28 mouse cellular contexts compared by ENCODE assay signal in the genomic region with DNA sequence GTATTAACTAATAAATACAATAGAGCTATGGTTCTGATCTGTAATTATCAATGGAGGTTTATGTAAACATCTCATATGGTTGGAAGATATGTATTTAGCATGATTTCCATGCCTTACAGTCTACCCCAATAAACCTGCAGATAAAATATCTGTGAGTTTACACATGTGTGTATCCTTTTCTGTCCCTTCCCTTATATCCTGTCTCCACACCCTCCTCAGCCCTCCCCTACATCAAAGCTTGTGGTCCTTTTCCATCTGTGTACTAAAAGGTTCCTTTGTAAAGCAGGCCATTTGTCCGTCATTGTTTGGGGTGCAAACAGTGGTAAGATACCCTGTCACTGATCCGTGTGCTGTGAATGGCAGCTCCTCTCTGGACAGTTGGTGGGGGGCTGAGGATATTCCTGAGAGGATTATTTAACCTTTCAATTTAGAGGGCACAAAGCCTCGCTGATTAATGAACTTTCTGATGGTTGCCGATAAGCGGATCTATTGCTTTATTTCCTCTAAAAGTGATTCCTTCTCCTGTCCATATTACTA.
DNase-seq lines count a peak whose midpoint lies in the region; ATAC-seq and TF ChIP-seq lines count a peak whose summit lies in the region.
"Had no signal": no experiment of that assay in that cellular context is flagged by ENCODE, and none has a peak within 500 bp of the region (broad histone marks: within the 10 kb centered on the region; RNA-seq: fewer than 3 reads in every experiment).

No protein-coding gene starts in this region.

- peak; percentile 54; the same call in 1 of the 2 replicates for ATAC-seq in hindbrain, embryonic 11.5 days (ENCODE audit: low FRiP score)
- no peak for ATAC-seq in hindbrain, postnatal 0 days
- 0 out of 2 replicates have a peak, but pooled peaks have one; percentile 41 for ATAC-seq in midbrain, embryonic 12.5 days (ENCODE audit: low FRiP score, low read depth)
- no peak for ATAC-seq in midbrain, postnatal 0 days (ENCODE audit: low FRiP score)
- no peak for ATAC-seq in forebrain, embryonic 16.5 days
- 0 out of 2 replicates have a peak, but pooled peaks have one; percentile 33 for ATAC-seq in midbrain, embryonic 15.5 days (replicated peaks)

- DNase-seq in hindbrain, embryonic 11.5 days (ENCODE audit: low spot score) = peak; percentile 10
- DNase-seq in hindbrain, postnatal 0 days (ENCODE audit: low spot score) = no peak
- DNase-seq in midbrain, postnatal 0 days (ENCODE audit: low spot score) = no peak
- no peak for DNase-seq in gastrocnemius, adult 18-20 months (ENCODE audit: low spot score)
- no peak for DNase-seq in c-Kit-positive CD71-positive TER-119-positive erythroid progenitor cells, embryonic 14.5 days (ENCODE audit: low spot score)
- DNase-seq: adrenal gland, postnatal 14 days; cerebellum, adult 11-12 months; cerebellum, postnatal 14 days; gastrocnemius, postnatal 36 days; kidney, adult 18-20 months; kidney, postnatal 14 days; layer of hippocampus, adult 9-11 months; lung, postnatal 4 days; right cerebral cortex, postnatal 25 days; thymus, postnatal 14 days had no signal

- H3K27ac ChIP-seq in hindbrain, embryonic 11.5 days (ENCODE audit: low read depth, low read length) = peak overlapping the region; percentile 36; the same call in 1 of the 2 replicates
- H3K27ac ChIP-seq in hindbrain, postnatal 0 days = no peak overlapping the region
- peak overlapping the region; percentile 58 for H3K27ac ChIP-seq in midbrain, embryonic 12.5 days (replicated peaks)
- H3K27ac ChIP-seq in midbrain, postnatal 0 days (ENCODE audit: low read depth, low read length) = no peak overlapping the region
- 0 out of 2 replicates have a peak overlapping the region, but pooled peaks have one; percentile 1 for H3K27ac ChIP-seq in forebrain, embryonic 16.5 days (ENCODE audit: low read length)
- H3K27ac ChIP-seq in midbrain, embryonic 15.5 days = peak overlapping the region; percentile 61; the same call in 1 of the 2 replicates
- H3K27ac ChIP-seq: embryonic facial prominence, embryonic 13.5 days; heart, embryonic 10.5 days; hindbrain, embryonic 15.5 days; left cerebral cortex, adult 2 months; limb, embryonic 10.5 days; lung, embryonic 15.5 days; stomach, postnatal 0 days had no signal

- WGBS in hindbrain, embryonic 11.5 days = 47% methylated on average over 5 of the region's 5 CpGs
- WGBS in hindbrain, postnatal 0 days = 43% methylated on average over 5 of the region's 5 CpGs
- WGBS in midbrain, embryonic 12.5 days = 21% methylated on average over 5 of the region's 5 CpGs
- 24% methylated on average over 5 of the region's 5 CpGs for WGBS in midbrain, postnatal 0 days
- 24% methylated on average over 5 of the region's 5 CpGs for WGBS in forebrain, embryonic 16.5 days
- WGBS in midbrain, embryonic 15.5 days = 20% methylated on average over 5 of the region's 5 CpGs

- H3K27me3 ChIP-seq in hindbrain, embryonic 11.5 days (ENCODE audit: control insufficient read depth, insufficient read depth, low read length) = no peaks in the 10 kb centered on the region
- no peaks in the 10 kb centered on the region for H3K27me3 ChIP-seq in hindbrain, postnatal 0 days (ENCODE audit: insufficient read depth, low read length)
- 0 out of 2 replicates have a peak, but pooled peaks cover 2% of the 10 kb centered on the region for H3K27me3 ChIP-seq in midbrain, embryonic 12.5 days
- no peaks in the 10 kb centered on the region for H3K27me3 ChIP-seq in midbrain, postnatal 0 days (ENCODE audit: insufficient read depth, low read length)
- H3K27me3 ChIP-seq in forebrain, embryonic 16.5 days (replicated peaks; ENCODE audit: control insufficient read depth, insufficient read depth, low read length) = no peaks in the 10 kb centered on the region
- H3K27me3 ChIP-seq in midbrain, embryonic 15.5 days (replicated peaks) = no peaks in the 10 kb centered on the region
- H3K27me3 ChIP-seq: CH12.LX; embryonic facial prominence, embryonic 13.5 days; hindbrain, embryonic 15.5 days; lung, embryonic 15.5 days; neural tube, embryonic 13.5 days had no signal

- peaks cover 3% of the 10 kb centered on the region; the same call in 1 of the 2 replicates for H3K4me1 ChIP-seq in hindbrain, embryonic 11.5 days (replicated peaks; ENCODE audit: control insufficient read depth, insufficient read depth, low read length)
- no peaks in the 10 kb centered on the region for H3K4me1 ChIP-seq in hindbrain, postnatal 0 days (ENCODE audit: insufficient read depth, low read length)
- H3K4me1 ChIP-seq in midbrain, embryonic 12.5 days = peaks cover 9% of the 10 kb centered on the region
- H3K4me1 ChIP-seq in midbrain, postnatal 0 days (ENCODE audit: insufficient read depth, low read length) = no peaks in the 10 kb centered on the region
- H3K4me1 ChIP-seq in forebrain, embryonic 16.5 days (replicated peaks; ENCODE audit: control insufficient read depth, insufficient read depth, low read length) = peaks cover 8% of the 10 kb centered on the region
- H3K4me1 ChIP-seq in midbrain, embryonic 15.5 days = peaks cover 18% of the 10 kb centered on the region
- H3K4me1 ChIP-seq: embryonic facial prominence, embryonic 13.5 days; heart, embryonic 10.5 days; limb, embryonic 10.5 days; lung, embryonic 15.5 days had no signal

- H3K4me2 ChIP-seq in hindbrain, embryonic 11.5 days (replicated peaks; ENCODE audit: low read depth, low read length) = no peak overlapping the region
- H3K4me2 ChIP-seq in hindbrain, postnatal 0 days (ENCODE audit: low read depth, low read length) = no peak overlapping the region
- H3K4me2 ChIP-seq in midbrain, embryonic 12.5 days (replicated peaks) = peak overlapping the region; percentile 21; the same call in 1 of the 2 replicates
- H3K4me2 ChIP-seq in midbrain, postnatal 0 days (ENCODE audit: low read depth, low read length, poor library complexity, severe bottlenecking) = no peak overlapping the region
- no peak overlapping the region for H3K4me2 ChIP-seq in forebrain, embryonic 16.5 days (ENCODE audit: low read length)
- no peak overlapping the region for H3K4me2 ChIP-seq in midbrain, embryonic 15.5 days
- H3K4me2 ChIP-seq: embryonic facial prominence, embryonic 13.5 days; hindbrain, embryonic 15.5 days; liver, embryonic 11.5 days; lung, embryonic 15.5 days; neural tube, embryonic 13.5 days had no signal

- TF ChIP-seq CTCF in hindbrain, postnatal 0 days (IDR thresholded peaks at IDR 0.05; ENCODE audit: low read depth) = no peak
- no peak for TF ChIP-seq CTCF in midbrain, postnatal 0 days (IDR thresholded peaks at IDR 0.05)

- no peaks in the 10 kb centered on the region for H3K36me3 ChIP-seq in hindbrain, embryonic 11.5 days (ENCODE audit: control insufficient read depth, insufficient read depth, low read length)
- no peaks in the 10 kb centered on the region for H3K36me3 ChIP-seq in hindbrain, postnatal 0 days (ENCODE audit: insufficient read depth, low read length)
- H3K36me3 ChIP-seq in midbrain, embryonic 12.5 days = no peaks in the 10 kb centered on the region
- H3K36me3 ChIP-seq in midbrain, postnatal 0 days (ENCODE audit: insufficient read depth, low read length) = peaks cover 2% of the 10 kb centered on the region; the same call in 1 of the 2 replicates
- H3K36me3 ChIP-seq in forebrain, embryonic 16.5 days (ENCODE audit: control insufficient read depth, insufficient read depth) = no peaks in the 10 kb centered on the region
- no peaks in the 10 kb centered on the region for H3K36me3 ChIP-seq in midbrain, embryonic 15.5 days (replicated peaks)
- H3K36me3 ChIP-seq: limb, embryonic 10.5 days; lung, embryonic 15.5 days; neural tube, embryonic 13.5 days had no signal

- no peaks in the 10 kb centered on the region for H3K9me3 ChIP-seq in hindbrain, embryonic 11.5 days (ENCODE audit: control insufficient read depth, low read length)
- H3K9me3 ChIP-seq in hindbrain, postnatal 0 days (ENCODE audit: low read length) = no peaks in the 10 kb centered on the region
- H3K9me3 ChIP-seq in midbrain, embryonic 12.5 days = no peaks in the 10 kb centered on the region
- H3K9me3 ChIP-seq in midbrain, postnatal 0 days (ENCODE audit: low read length) = no peaks in the 10 kb centered on the region
- no peaks in the 10 kb centered on the region for H3K9me3 ChIP-seq in forebrain, embryonic 16.5 days (ENCODE audit: control insufficient read depth, low read length)
- H3K9me3 ChIP-seq in midbrain, embryonic 15.5 days = no peaks in the 10 kb centered on the region
- H3K9me3 ChIP-seq: embryonic facial prominence, embryonic 13.5 days; heart, embryonic 10.5 days; hindbrain, embryonic 15.5 days; limb, embryonic 10.5 days; lung, embryonic 15.5 days; neural tube, embryonic 13.5 days had no signal

- H3K9ac ChIP-seq in hindbrain, embryonic 11.5 days (ENCODE audit: low read depth, low read length) = no peak overlapping the region
- no peak overlapping the region for H3K9ac ChIP-seq in hindbrain, postnatal 0 days (replicated peaks; ENCODE audit: low read length)
- no peak overlapping the region for H3K9ac ChIP-seq in midbrain, embryonic 12.5 days (replicated peaks)
- no peak overlapping the region for H3K9ac ChIP-seq in midbrain, postnatal 0 days (replicated peaks; ENCODE audit: low read length, poor library complexity, severe bottlenecking)
- H3K9ac ChIP-seq in forebrain, embryonic 16.5 days (replicated peaks; ENCODE audit: low read depth, low read length) = no peak overlapping the region
- no peak overlapping the region for H3K9ac ChIP-seq in midbrain, embryonic 15.5 days
- H3K9ac ChIP-seq: embryonic facial prominence, embryonic 13.5 days; hindbrain, embryonic 15.5 days; lung, embryonic 15.5 days; neural tube, embryonic 13.5 days had no signal

- H3K4me3 ChIP-seq in hindbrain, embryonic 11.5 days (ENCODE audit: low read depth, low read length) = no peak overlapping the region
- no peak overlapping the region for H3K4me3 ChIP-seq in hindbrain, postnatal 0 days (ENCODE audit: low read length)
- no peak overlapping the region for H3K4me3 ChIP-seq in midbrain, embryonic 12.5 days
- no peak overlapping the region for H3K4me3 ChIP-seq in midbrain, postnatal 0 days (ENCODE audit: low read depth, low read length)
- H3K4me3 ChIP-seq in forebrain, embryonic 16.5 days (replicated peaks; ENCODE audit: low read length) = no peak overlapping the region
- no peak overlapping the region for H3K4me3 ChIP-seq in midbrain, embryonic 15.5 days
- H3K4me3 ChIP-seq: embryonic facial prominence, embryonic 13.5 days; heart, embryonic 10.5 days; hindbrain, embryonic 15.5 days; left cerebral cortex, adult 2 months; limb, embryonic 10.5 days; lung, embryonic 15.5 days; neural tube, embryonic 13.5 days had no signal

Comparison
In these comparisons a context has a peak if more than half of its experiments do, and no peak if none do; other contexts are left out.
1. ATAC-seq: peak in hindbrain, embryonic 11.5 days (single experiment), midbrain, embryonic 12.5 days (single experiment) and midbrain, embryonic 15.5 days (single experiment); none in hindbrain, postnatal 0 days (single experiment), midbrain, postnatal 0 days (single experiment) and forebrain, embryonic 16.5 days (single experiment).
2. H3K27ac ChIP-seq: peak in hindbrain, embryonic 11.5 days (single experiment), midbrain, embryonic 12.5 days (single experiment), forebrain, embryonic 16.5 days (single experiment) and midbrain, embryonic 15.5 days (single experiment); none in hindbrain, postnatal 0 days (single experiment) and midbrain, postnatal 0 days (single experiment).